Mouse (Mus musculus) intestine, embryonic 15.5 days (tissue): ENCODE results near the gene Fxr2. TPM values are rescaled to one million over a fixed set of nuclear protein-coding genes. Genes with fewer than 3 reads are reported as not detected.
A peak's percentile ranks its signal among the peaks of the same experiment; 100 is the strongest.
"Not testable (repeated sequence)": the region's sequence is repeated elsewhere in the genome, so short reads cannot be mapped to it uniquely, and the experiment has no call there.

ENCODE experiments used
- ATAC-seq: fragments of 200-750 bp; cut with Nextera tagmentation; 2 replicates; pipeline ENCODE4 v1.8.0; 2017; ENCODE audit warnings: moderate TSS enrichment, moderate library complexity
- H3K27ac ChIP-seq: fragments of 300-500 bp; sonication (generic); 2 replicates; pipeline ENCODE4 v1.5.1; 2015; ENCODE audit warnings: mild to moderate bottlenecking, inconsistent platforms
- H3K27me3 ChIP-seq: fragments of 300-500 bp; sonication (generic); replicated peaks from 2 replicates; pipeline ENCODE4 v1.6.1; 2015; ENCODE audit warnings: inconsistent platforms
- H3K36me3 ChIP-seq: fragments of 300-500 bp; sonication (generic); 2 replicates; pipeline ENCODE4 v1.6.1; 2015; ENCODE audit warnings: inconsistent platforms
- H3K4me1 ChIP-seq: fragments of 300-500 bp; sonication (generic); replicated peaks from 2 replicates; pipeline ENCODE4 v1.6.1; 2015; ENCODE audit warnings: inconsistent platforms
- H3K4me2 ChIP-seq: fragments of 300-500 bp; sonication (generic); replicated peaks from 2 replicates; pipeline ENCODE4 v1.6.1; 2015; ENCODE audit warnings: mild to moderate bottlenecking, inconsistent platforms
- H3K4me3 ChIP-seq: fragments of 300-500 bp; sonication (generic); replicated peaks from 2 replicates; pipeline ENCODE4 v1.5.1; 2015; ENCODE audit warnings: inconsistent platforms
- H3K9ac ChIP-seq: fragments of 300-500 bp; sonication (generic); 2 replicates; pipeline ENCODE4 v1.6.1; 2015; ENCODE audit warnings: inconsistent platforms
- H3K9me3 ChIP-seq: fragments of 300-500 bp; sonication (generic); 2 replicates; pipeline ENCODE4 v1.6.1; 2016; ENCODE audit warnings: inconsistent platforms
- WGBS: fragments of 180-500 bp; shearing (Covaris S2); methylation state at CpG from one replicate; pipeline ENCODE4 v1.1.7; 2015; 5-methylcytosine and 5-hydroxymethylcytosine counted together
- polyA plus RNA-seq: library from polyadenylated mRNA; unstranded; fragments of >200 nt; fragmentation: Nextera tagmentation; extraction: Ambion mirVana; gene quantifications from 2 replicates; pipeline ENCODE4 v1.2.1, GENCODE M21; 2015

Fxr2 gene
- polyA plus RNA-seq, 1 experiment from 2014 or later = 15.6 TPM

- WGBS = 52% methylated on average over 10 of the region's 10 CpGs
- no peak for ATAC-seq
- no peaks in the 10 kb centered on the region for H3K9me3 ChIP-seq
Observed at GRCm38 (mm10) chr11:69616781-69617180, 16.0 kb upstream of the Fxr2 start.

GRCm38 (mm10) chr11:69617805-69618204 is 15.0 kb upstream of the Fxr2 start, which contains the start of gene Shbg:
Shbg (minus strand) TSS chr11:69617905.
- no peak within 1 kb of the TSS for H3K4me3 ChIP-seq
- no peak for ATAC-seq
- 58% methylated on average over 5 of the region's 5 CpGs for WGBS
- peaks cover 12% of the 10 kb centered on the region for H3K4me1 ChIP-seq
- H3K9me3 ChIP-seq = no peaks in the 10 kb centered on the region
- H3K9ac ChIP-seq = no peak within 1 kb of the TSS
- no peak within 1 kb of the TSS for H3K27ac ChIP-seq
- H3K4me2 ChIP-seq = no peak within 1 kb of the TSS
- H3K27me3 ChIP-seq = no peaks in the 10 kb centered on the region; the same call in 1 of the 2 replicates
- no peaks in the 10 kb centered on the region for H3K36me3 ChIP-seq

More at GRCm38 (mm10) chr11:69616781-69617180, 16.0 kb upstream of the Fxr2 start:
- Histone ChIP-seq H3K9ac (no peak overlapping the region), H3K4me2 (no peak overlapping the region), H3K36me3 (no peaks in the 10 kb centered on the region), H3K27ac (no peak overlapping the region), H3K4me3 (no peak overlapping the region), H3K27me3 (no peaks in the 10 kb centered on the region; the same call in 1 of the 2 replicates), H3K4me1 (peaks cover 7% of the 10 kb centered on the region)

DNA sequence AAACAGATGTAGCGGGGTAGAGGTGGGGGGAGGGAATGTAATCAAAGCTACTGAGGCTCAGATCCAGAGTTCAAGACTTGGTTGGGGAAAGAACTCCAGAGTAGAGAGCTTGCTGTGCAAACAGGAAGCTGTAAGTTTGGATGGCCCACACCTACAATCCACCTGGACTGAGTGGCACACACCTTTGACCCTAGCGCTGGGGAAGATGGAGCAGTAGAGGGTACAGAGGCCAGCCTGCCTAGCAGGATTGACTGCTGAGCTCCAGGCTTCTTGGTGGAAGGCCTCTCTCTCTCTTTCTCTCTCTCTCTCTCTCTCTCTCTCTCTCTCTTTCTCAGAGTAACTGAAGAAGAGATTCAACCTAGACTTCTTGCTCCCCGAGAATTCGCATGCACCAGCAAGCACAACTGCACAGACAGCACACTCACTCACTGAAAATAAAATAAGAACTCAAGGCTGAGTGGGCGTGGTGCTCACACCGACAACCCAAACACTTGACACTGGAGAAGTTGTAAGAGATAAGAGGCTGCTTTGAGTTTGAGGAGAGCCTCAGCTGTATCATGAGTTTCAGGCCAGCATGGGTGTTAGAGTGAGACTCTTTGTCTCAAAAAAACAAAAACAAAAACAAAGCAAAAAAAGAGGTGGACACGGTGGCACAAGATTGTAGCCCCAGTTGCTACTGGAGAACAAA is 12.3 kb upstream of the Fxr2 start:
- Histone ChIP-seq H3K4me3 (no peak overlapping the region), H3K4me1 (peaks cover 10% of the 10 kb centered on the region; the same call in 1 of the 2 replicates), H3K27ac (no peak overlapping the region), H3K27me3 (no peaks in the 10 kb centered on the region; the same call in 1 of the 2 replicates), H3K4me2 (no peak overlapping the region; the same call in 1 of the 2 replicates), H3K9me3 (no peaks in the 10 kb centered on the region), H3K36me3 (no peaks in the 10 kb centered on the region), H3K9ac (no peak overlapping the region)
- ATAC-seq = peak; percentile 64
- WGBS = 60% methylated on average over 7 of the region's 7 CpGs

DNA sequence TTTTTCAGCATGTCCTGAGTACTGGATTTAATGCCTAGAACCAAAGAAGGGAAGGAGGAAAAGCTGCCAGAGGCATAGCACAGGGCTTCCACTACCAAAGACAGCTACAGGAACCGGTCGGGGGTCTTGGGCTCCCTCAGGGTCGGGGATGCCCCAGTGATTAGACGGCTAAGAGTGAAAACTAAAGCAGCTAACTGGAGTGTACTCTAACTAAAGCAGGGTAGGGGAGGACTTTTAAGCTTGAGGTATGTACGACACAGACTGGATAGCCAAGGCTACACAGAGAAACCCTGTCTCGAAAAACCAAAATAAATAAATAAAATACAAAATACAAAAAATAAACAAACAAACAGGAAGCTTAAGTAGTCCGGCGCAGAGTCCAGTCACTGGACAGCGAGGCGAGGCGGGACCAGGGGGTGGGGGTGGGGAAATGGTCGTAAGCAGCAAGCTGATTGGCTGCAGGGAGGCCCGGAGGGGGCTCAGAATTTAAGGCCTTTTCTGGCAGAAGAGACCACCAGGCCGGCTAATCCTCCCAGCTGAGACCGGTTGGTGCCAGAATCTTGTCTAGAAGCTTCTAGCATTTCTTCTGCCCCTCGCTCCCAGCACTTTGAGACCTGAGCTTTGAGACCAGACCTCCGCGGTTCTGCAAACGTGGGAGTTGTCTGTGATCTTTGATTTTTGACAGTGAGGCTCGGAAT is 11.1 kb upstream of the Fxr2 start, which contains the start of gene Sat2:
Sat2 (plus strand) TSS at position 454 of the 698 bp plus-strand sequence.
- 3% methylated on average over 20 of the region's 20 CpGs for WGBS
- H3K4me2 ChIP-seq = peak within 1 kb of the TSS; percentile 81
- ATAC-seq = peak; percentile 88
- no peaks in the 10 kb centered on the region for H3K27me3 ChIP-seq
- H3K27ac ChIP-seq = peak within 1 kb of the TSS; percentile 66
- peak within 1 kb of the TSS; percentile 71 for H3K9ac ChIP-seq
- H3K9me3 ChIP-seq = no peaks in the 10 kb centered on the region
- H3K36me3 ChIP-seq = no peaks in the 10 kb centered on the region
- peaks cover 10% of the 10 kb centered on the region; the same call in 1 of the 2 replicates for H3K4me1 ChIP-seq
- H3K4me3 ChIP-seq = peak within 1 kb of the TSS; percentile 55

- no peaks in the 10 kb centered on the region for H3K27me3 ChIP-seq
- WGBS = 19% methylated on average over 6 of the region's 6 CpGs
- peaks cover 10% of the 10 kb centered on the region; the same call in 1 of the 2 replicates for H3K4me1 ChIP-seq
- H3K4me3 ChIP-seq = peak overlapping the region; percentile 55
- no peaks in the 10 kb centered on the region for H3K36me3 ChIP-seq
- H3K9ac ChIP-seq = peak overlapping the region; percentile 71
- ATAC-seq = no peak; the same call in 1 of the 2 replicates
- H3K27ac ChIP-seq = 0 out of 2 replicates have a peak overlapping the region, but pooled peaks have one; percentile 66
- H3K4me2 ChIP-seq = peak overlapping the region; percentile 81
- no peaks in the 10 kb centered on the region for H3K9me3 ChIP-seq
Observed at GRCm38 (mm10) chr11:69622406-69622805, 10.4 kb upstream of the Fxr2 start.

- Histone ChIP-seq H3K27ac (no peak overlapping the region), H3K4me3 (no peak overlapping the region), H3K36me3 (no peaks in the 10 kb centered on the region), H3K9me3 (no peaks in the 10 kb centered on the region), H3K9ac (no peak overlapping the region), H3K27me3 (no peaks in the 10 kb centered on the region), H3K4me2 (peak overlapping the region; percentile 81), H3K4me1 (peaks cover 10% of the 10 kb centered on the region; the same call in 1 of the 2 replicates)
- no peak for ATAC-seq
- WGBS = 78% methylated on average over 4 of the region's 4 CpGs
Observed at GRCm38 (mm10) chr11:69623006-69623405, 9.8 kb upstream of the Fxr2 start.

GRCm38 (mm10) chr11:69624339-69624738 is 8.5 kb upstream of the Fxr2 start:
- H3K9ac ChIP-seq, H3K4me1 ChIP-seq, H3K9me3 ChIP-seq, H3K4me2 ChIP-seq, ATAC-seq, H3K4me3 ChIP-seq, H3K36me3 ChIP-seq, H3K27ac ChIP-seq, H3K27me3 ChIP-seq: not testable (repeated sequence)
- 90% methylated on average over 2 of the region's 2 CpGs for WGBS

- H3K36me3 ChIP-seq = no peaks in the 10 kb centered on the region
- ATAC-seq = no peak
- H3K9ac ChIP-seq = no peak overlapping the region
- H3K27ac ChIP-seq = no peak overlapping the region
- H3K4me2 ChIP-seq = no peak overlapping the region
- H3K4me3 ChIP-seq = no peak overlapping the region
- no peaks in the 10 kb centered on the region for H3K4me1 ChIP-seq
- H3K9me3 ChIP-seq = no peaks in the 10 kb centered on the region
- no peaks in the 10 kb centered on the region for H3K27me3 ChIP-seq
- WGBS = 36% methylated on average over 6 of the region's 6 CpGs
Observed at GRCm38 (mm10) chr11:69628286-69628685, 4.5 kb upstream of the Fxr2 start.

DNA sequence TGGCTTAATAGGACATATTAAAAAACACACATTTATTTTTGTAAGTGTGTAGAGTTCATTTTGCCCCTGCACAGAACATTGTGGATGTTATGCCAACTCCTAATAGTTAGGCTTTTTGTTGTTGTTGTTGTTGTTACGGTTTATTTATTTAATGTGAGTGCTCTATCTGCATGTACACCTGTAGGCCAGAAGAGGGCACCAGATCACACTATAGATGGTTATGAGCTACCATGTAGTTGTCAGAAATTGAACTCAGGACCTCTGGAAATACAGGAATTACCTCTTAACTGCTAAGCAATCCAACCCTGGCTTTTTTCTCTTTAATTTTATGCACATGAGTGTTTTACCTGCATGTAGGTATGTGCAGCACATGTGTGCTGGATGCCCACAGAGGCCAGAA is 3.0 kb upstream of the Fxr2 start:
- Histone ChIP-seq H3K4me3 (no peak overlapping the region), H3K9ac (no peak overlapping the region), H3K27me3 (no peaks in the 10 kb centered on the region), H3K4me1 (peaks cover 4% of the 10 kb centered on the region; the same call in 1 of the 2 replicates), H3K36me3 (no peaks in the 10 kb centered on the region), H3K4me2 (no peak overlapping the region), H3K27ac (no peak overlapping the region), H3K9me3 (no peaks in the 10 kb centered on the region)
- no peak for ATAC-seq
- WGBS = 80% methylated on average over 1 of the region's 1 CpGs

DNA sequence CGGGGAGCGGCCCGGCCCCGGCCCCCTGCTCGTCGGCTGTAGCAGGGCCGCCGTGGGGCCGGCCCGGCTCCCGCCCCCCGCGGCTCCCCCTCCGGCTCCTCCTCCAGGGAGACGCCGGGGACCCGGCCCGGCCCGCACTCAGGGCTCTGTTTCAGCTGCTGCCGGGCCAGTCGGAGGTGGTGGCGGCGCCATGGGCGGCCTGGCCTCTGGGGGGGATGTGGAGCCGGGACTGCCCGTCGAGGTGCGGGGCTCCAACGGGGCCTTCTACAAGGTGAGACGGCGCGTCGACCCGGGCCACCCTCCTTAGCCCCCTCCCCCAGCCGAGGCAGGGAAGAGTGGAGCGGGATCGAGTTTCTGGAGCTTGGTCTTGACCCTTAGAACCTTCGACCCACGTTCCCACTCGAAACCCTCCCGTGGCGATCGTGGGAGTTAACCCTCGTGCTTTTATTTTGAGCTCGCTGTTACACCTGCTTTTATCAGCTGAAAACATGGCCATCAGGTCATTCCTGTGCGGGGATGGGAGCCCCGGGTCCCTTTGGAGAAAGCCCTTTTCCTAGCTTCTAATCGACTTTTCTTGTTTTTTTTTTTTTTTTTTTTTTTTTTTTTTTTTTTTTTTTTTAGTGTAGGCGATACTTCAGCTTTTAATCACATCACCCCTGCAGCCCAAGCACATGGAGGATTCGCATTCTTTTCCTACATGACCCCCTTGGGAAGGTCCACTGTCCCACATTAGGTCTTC is 507 bp downstream of the Fxr2 start:
- peaks cover 5% of the 10 kb centered on the region; the same call in 1 of the 2 replicates for H3K4me1 ChIP-seq
- ATAC-seq = peak; percentile 80

DNA sequence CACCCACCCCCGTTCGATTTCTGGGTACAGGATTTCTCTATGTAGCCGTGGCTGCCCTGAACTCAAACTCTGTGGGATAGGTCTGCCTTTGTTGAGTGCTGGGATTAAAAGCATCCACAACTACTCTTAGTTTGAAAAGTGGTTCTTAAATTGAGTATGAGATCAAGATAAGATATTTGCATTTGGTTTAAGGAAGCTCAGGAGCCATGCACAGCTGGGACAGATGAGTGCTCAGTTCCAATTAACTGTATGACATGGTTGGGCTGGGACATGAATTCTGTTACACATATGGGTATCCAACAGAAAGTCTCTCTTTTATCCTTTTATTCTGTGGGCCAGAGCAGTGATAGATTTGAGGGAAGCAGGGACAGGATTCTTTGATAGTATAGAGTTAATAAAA is 2.7 kb downstream of the Fxr2 start:
- H3K27ac ChIP-seq = no peak overlapping the region
- H3K4me1 ChIP-seq = peaks cover 5% of the 10 kb centered on the region; the same call in 1 of the 2 replicates
- H3K9me3 ChIP-seq = no peaks in the 10 kb centered on the region
- no peak overlapping the region; the same call in 1 of the 2 replicates for H3K4me2 ChIP-seq
- H3K27me3 ChIP-seq = no peaks in the 10 kb centered on the region
- H3K36me3 ChIP-seq = peaks cover 5% of the 10 kb centered on the region; the same call in 1 of the 2 replicates
- ATAC-seq = no peak
- no peak overlapping the region for H3K9ac ChIP-seq
- H3K4me3 ChIP-seq = no peak overlapping the region
- 72% methylated on average over 3 of the region's 3 CpGs for WGBS

More for the DNA sequence above, 507 bp downstream of the Fxr2 start:
- WGBS = under 1% methylated on average over 41 of the region's 50 CpGs
- peak overlapping the region; percentile 96 for H3K9ac ChIP-seq
- H3K4me3 ChIP-seq = peak overlapping the region; percentile 97
- no peaks in the 10 kb centered on the region for H3K9me3 ChIP-seq
- H3K27ac ChIP-seq = peak overlapping the region; percentile 97
- H3K4me2 ChIP-seq = peak overlapping the region; percentile 60
- H3K27me3 ChIP-seq = no peaks in the 10 kb centered on the region
- no peaks in the 10 kb centered on the region for H3K36me3 ChIP-seq

DNA sequence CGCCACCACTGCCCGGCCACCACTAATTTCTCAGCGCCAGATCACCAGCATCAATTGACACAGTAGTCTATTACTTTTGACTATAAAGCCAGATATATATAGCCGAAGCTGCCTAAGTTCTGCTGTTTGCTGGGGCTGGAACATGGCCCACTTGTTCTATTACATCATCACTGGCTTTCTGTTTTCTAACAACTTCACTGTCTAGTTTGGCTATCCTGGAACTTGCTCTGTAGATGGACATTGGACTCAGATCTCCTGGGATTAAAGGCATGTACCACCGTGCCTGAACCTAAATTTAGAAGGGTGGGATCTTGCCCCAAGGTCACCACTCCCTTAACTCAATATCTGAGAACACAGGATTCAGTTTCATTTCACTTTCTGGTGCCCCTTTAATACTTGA is 13.1 kb downstream of the Fxr2 start:
- no peak overlapping the region for H3K4me2 ChIP-seq
- no peaks in the 10 kb centered on the region for H3K27me3 ChIP-seq
- 86% methylated on average over 5 of the region's 5 CpGs for WGBS
- no peak overlapping the region for H3K27ac ChIP-seq
- no peak for ATAC-seq
- H3K4me3 ChIP-seq = no peak overlapping the region
- H3K9me3 ChIP-seq = no peaks in the 10 kb centered on the region
- H3K9ac ChIP-seq = no peak overlapping the region
- H3K36me3 ChIP-seq = peaks cover 63% of the 10 kb centered on the region
- no peaks in the 10 kb centered on the region for H3K4me1 ChIP-seq
